Mouse (Mus musculus) thymus, postnatal 0 days (tissue): ENCODE measurements around the gene Rbx1. TPM values are rescaled to one million over a fixed set of nuclear protein-coding genes. Genes with fewer than 3 reads are reported as not detected.

Source experiments
- DNase-seq: peaks from one replicate; pipeline ENCODE4 v3.0.0-alpha.2; 2015; ENCODE audit warnings: low spot score
- polyA plus RNA-seq: library from polyadenylated mRNA; unstranded; fragments of >200 nt; fragmentation: Nextera tagmentation; extraction: Ambion mirVana; gene quantifications from 2 replicates; pipeline ENCODE4 v1.2.1, GENCODE M21; 2015

Gene Rbx1
- polyA plus RNA-seq, 1 experiment from 2014 or later, result 650 TPM

GRCm38 (mm10) chr15:81482966-81483365 is 16.9 kb downstream of the Rbx1 start:
- DNase-seq, result no peak

- no peak for DNase-seq
These were observed 17.6 kb downstream of the Rbx1 start for GRCm38 (mm10) chr15:81483691-81484090.

DNA sequence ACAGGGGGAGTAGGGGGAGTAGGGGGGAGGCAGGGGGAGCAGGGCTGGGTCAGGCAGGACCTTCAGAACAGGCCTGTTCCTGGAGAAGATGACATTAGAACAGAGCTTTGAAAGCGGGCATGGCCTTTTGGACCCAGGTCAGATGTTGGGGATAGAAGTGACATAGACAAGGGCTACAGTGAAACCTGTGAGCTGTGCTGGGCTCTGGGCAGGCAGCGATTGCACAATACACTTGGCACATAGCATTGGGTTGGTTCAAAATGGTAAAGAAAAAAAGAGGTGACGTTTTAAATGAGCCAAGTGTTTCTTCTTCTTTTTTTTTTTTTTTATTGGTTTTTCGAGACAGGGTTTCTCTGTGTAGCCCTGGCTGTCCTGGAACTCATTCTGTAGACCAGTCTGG is 19.4 kb downstream of the Rbx1 start:
- no peak for DNase-seq

DNA sequence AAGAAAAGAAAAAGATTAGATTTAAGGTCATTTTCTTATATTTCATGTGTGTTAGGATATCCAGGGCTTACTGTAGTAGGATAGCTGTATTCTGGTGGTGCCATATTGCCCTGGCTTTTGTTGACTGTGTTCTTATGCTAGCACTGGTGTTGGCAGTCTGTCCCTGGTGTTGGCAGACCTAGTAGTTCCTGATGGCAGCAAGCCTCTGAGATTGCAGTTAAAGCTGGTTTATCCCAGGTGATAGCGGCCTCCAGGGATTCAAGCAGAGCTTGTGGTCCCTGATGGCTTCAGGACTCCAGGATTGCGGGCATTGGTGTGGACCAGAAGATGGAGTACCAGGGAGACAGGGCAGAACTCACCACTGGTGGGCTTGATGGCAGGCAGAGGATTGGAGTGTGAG is 37.4 kb downstream of the Rbx1 start:
- no peak for DNase-seq

GRCm38 (mm10) chr15:81503995-81504394 is 37.9 kb downstream of the Rbx1 start:
- no peak for DNase-seq

GRCm38 (mm10) chr15:81507201-81507600 is 41.1 kb downstream of the Rbx1 start:
- DNase-seq, result peak; percentile 72

DNA sequence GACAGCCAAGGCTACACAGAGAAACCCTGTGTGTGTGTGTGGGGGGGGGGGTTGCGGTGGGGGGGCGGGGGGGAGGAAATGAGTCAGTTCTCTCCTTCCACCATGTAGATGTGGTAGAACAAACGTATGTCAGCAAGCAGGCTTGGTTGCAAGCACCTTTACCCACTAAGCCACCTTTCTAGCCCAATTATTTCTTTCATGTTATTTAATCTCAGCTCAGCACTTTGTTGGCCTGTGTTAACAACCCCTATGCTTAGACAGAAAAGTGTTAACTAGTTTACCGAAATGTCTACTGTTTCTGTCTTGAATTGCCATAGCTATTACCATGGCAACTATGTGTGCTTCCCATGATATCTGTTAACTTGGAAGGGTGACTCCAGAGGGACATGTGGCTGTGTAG is 44.5 kb downstream of the Rbx1 start:
- DNase-seq, result no peak

DNA sequence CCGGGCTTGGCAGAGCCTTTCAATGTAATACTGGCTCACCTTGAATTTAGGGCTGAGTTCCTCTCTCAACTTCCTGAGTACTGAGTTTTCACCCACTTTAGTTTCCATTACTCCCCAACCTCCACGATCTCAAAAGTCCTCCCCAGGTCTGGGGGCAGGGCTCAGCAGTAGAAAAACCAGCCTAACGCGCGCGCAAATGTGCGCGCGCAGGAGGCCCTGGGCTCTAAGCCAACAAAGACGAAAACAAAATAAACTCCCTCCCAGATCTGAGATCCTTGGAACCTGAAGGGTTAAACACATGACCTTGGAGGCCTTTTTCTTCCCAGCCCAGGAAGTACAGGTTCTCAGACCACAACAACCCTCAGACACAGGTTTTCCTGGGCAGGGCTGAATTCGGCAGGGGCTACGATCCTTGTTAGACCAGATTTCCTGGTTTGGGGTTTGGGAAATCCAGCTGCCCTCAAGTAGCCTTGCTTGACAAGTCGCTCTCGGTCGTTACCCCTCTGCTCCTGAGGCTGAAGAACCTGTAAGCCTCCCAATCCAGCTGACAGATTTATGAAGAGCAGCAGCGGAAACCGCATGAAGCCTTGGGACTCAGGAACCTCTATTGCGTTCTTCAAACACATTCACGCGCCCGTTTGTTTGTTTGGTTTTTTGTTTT is 45.6 kb downstream of the Rbx1 start:
- DNase-seq, result peak; percentile 82

DNA sequence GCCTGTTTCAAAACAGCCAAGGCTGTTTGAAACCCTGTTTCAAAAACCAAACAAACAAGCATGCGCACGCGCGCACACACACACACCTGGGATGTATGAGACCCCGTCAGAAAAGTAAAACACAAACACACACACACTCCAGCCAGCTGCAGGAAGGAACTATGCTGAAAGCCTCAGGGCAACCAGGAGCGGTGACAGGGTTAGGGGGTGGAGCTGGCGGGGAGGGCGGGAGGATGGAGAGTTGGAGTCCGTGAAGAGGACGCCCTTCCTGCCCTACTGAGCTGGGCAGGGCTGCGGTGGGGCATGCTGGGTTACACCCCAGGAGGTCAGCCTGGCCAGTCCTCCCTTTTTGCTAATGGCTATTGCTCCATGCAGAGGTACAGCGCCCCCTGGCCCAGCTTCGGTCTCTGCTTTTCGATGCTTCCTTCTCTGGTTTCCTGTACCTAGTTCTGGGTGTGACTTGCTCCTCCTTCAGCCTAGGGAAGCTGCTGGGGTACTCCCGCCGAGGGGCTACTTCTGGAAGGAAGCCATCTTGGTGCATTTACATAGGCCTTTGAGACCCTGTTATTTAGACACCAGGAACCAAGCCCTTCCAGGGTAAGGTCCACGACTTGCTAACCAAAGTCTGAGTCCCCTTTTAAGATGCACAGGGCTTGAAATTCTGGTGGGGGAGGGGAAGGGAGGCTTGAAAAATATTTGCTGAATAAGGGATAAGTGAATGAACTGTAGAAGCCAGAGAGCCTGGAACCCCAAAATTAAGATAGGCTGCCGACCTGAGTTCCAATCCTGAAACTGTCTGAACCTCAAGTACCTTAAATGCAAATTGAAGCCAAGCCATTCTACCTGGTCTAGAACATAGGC is 48.2 kb downstream of the Rbx1 start:
- DNase-seq, result peak; percentile 94

DNA sequence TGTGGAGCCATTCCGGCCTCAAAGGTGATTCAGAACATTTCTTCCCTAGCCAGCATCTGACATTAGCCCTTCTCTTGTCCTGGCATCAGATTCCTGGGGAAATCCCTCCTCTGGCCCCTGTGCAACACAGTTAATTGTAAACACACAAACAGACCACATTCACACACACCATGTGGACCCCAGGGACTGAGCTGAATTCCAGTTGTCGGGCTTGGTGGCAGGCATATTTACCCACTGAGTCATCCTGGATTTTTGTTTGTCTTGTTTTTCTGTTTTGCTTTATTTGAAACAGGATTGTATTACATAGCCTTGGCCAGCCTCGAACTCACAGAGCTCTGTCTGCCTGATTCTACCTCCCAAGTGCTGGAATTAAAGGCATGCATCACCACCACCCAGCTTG is 49.1 kb downstream of the Rbx1 start:
- no peak for DNase-seq

GRCm38 (mm10) chr15:81518031-81518430 is 51.9 kb downstream of the Rbx1 start:
- DNase-seq, result no peak

- no peak for DNase-seq
These were observed 52.7 kb downstream of the Rbx1 start for GRCm38 (mm10) chr15:81518761-81519160.

- peak; percentile 75 for DNase-seq
These were observed 56.1 kb downstream of the Rbx1 start for GRCm38 (mm10) chr15:81522036-81522751.

DNA sequence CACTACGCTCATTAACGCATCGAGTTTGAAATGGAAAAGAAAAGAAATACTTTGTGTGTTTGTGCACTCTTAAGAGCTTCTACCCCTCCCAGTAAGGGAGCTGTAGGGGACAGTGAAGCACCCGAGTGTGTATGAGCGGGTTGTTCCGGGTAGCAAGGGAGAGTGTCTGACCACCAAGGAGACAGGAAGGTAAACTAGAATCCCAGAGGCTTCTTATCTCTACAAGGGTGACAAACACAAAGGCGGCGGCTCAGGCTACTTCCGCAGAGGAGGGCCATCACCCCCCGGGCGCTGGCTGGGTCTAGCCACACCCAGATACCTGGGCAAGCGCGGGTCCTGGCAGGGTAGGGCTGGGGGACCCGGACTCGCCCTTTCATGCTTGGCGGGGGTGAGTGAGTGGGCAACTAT is 56.7 kb downstream of the Rbx1 start:
- DNase-seq, result no peak

GRCm38 (mm10) chr15:81523169-81523871 is 57.2 kb downstream of the Rbx1 start:
- DNase-seq, result peak; percentile 95

DNA sequence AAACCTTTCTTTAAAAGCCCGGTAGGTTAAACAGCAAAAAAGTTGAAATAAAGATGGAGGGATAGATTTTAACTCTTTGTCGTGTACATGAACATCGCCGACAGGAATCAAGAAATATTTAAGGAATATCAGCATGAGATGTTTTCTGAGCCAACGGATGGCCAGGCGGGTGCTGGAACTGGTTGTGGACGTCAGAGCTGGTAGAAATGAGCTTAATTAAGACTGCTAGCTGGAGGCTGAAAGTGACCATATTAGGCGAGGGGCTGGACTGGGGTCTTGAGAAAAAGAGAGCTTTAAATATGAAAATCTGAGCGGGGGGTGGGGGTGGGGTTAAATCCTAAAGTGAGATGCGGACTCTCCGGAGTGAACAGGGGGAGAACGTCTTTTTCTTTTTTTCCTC is 57.8 kb downstream of the Rbx1 start:
- DNase-seq, result no peak

Other genes with a start within 250 kb of the Rbx1 start
- 0.10 and 0.26 TPM in 2 replicates for gene Mchr1, start 230.8 kb upstream of the Rbx1 start, polyA plus RNA-seq
- gene Slc25a17, start 105.5 kb upstream of the Rbx1 start, polyA plus RNA-seq, result 105 and 106 TPM in 2 replicates
- gene St13, start 66.2 kb upstream of the Rbx1 start, polyA plus RNA-seq, result 130 and 145 TPM in 2 replicates
- gene Xpnpep3, start 66.2 kb upstream of the Rbx1 start, polyA plus RNA-seq, result 6.9 and 9.4 TPM in 2 replicates
- gene Dnajb7, start 58.0 kb upstream of the Rbx1 start, polyA plus RNA-seq, result 0.63 and 1.4 TPM in 2 replicates
- gene Ep300, start 119.1 kb downstream of the Rbx1 start, polyA plus RNA-seq, result 9.5 and 11.7 TPM in 2 replicates
- 28.3 and 29.9 TPM in 2 replicates for gene L3mbtl2, start 197.6 kb downstream of the Rbx1 start, polyA plus RNA-seq
- gene Chadl, start 231.0 kb downstream of the Rbx1 start, polyA plus RNA-seq, result 0.31 and 0.64 TPM in 2 replicates